Mouse (Mus musculus): ENCODE results near the gene Ftl1-ps1.

Gene Ftl1-ps1

GRCm38 (mm10) chr13:74399298-74399839 lies at the start of gene Ftl1-ps1:
Gene Ftl1-ps1 (plus strand): TSS chr13:74399694.
- DNase-seq (ENCODE audit: low spot score in 2 of 2) = no peak

GRCm38 (mm10) chr13:74350435-74350906 lies 49.0 kb upstream of the Ftl1-ps1 start:
- DNase-seq (ENCODE audit: low spot score in 2 of 2) = no peak

DNA sequence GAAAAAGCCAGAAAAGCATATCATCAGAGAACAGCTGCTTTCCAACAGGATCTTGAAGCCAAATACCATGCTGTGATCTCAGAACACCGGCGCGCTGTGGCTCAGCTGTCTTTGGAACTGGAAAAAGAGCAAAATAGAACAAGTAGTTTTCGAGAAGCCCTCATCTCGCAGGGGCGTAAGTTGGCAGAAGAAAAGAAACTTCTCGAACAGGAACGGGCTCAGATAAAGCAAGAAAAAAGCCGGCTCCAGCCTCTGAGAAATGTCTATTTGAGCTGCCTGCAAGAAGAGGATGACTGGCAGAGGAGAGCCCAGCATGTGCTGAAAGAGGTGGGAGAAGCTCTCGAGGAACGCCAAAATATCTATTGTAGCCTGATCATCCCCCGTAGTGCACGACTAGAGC lies 43.0 kb upstream of the Ftl1-ps1 start:
- no peak for DNase-seq (ENCODE audit: low spot score in 2 of 2)

DNA sequence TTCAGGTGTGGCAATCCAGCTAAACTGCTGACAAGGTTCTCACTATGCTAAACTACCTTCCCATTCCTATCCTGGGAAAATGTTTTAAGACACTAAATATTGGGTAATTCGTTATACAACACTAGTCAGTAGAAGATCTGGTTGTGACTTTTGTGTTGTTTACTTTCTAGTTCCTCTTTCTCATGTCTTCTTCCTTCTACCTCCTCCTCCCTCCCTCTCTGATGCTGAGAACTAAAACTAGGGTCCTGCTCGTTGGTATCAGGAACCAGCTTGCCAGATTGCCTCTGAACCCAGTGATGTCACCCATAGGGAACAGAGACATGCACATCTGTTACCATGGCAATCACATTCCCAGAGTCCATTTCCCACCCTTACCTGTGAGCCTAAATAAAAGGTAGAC lies 37.3 kb upstream of the Ftl1-ps1 start:
- no peak for DNase-seq (ENCODE audit: low spot score in 2 of 2)

DNA sequence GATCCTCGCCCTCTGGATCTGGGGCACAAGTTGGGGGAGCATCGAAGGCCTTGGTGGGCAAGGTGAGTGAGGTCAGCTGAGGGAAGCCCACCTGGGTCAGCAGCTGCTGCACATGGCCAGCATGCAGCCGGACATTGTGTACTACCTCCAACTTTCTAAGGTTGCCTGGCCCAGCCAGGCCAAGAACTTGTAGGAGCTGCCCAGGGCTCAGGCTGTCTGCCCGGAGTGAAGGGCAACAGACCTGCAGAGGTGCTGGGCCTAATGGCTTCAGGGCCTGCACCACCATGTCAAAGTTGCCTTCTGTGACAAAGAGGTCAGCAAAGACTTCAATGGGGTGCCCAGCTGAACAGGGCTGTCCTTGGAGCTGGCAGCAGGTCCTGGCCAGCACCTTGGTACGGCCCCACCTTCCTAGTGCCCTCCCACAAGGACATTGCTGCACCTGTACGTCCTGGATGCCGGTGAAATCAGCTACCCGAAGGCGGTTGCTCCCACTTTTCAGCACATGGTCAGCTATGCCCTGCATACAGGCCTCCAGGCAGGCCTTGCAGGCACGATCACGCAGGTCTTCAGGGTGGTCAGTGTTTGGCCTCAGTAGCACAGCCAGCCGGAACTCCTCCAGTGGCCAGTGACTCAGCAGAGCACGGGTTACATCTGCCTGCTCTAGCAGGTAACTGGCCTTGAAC lies 36.2 kb upstream of the Ftl1-ps1 start:
- DNase-seq (ENCODE audit: low spot score in 2 of 2) = no peak

- no peak for DNase-seq (ENCODE audit: low spot score in 2 of 2)
Measured at GRCm38 (mm10) chr13:74363859-74364235, 35.6 kb upstream of the Ftl1-ps1 start, which contains the start of gene Lrrc14b. Gene Lrrc14b (minus strand): TSS chr13:74364005.

GRCm38 (mm10) chr13:74381533-74382276 lies 17.8 kb upstream of the Ftl1-ps1 start:
- DNase-seq (ENCODE audit: low spot score in 2 of 2) = no peak

GRCm38 (mm10) chr13:74382289-74382688 lies 17.2 kb upstream of the Ftl1-ps1 start:
- DNase-seq (ENCODE audit: low spot score in 2 of 2) = no peak

DNA sequence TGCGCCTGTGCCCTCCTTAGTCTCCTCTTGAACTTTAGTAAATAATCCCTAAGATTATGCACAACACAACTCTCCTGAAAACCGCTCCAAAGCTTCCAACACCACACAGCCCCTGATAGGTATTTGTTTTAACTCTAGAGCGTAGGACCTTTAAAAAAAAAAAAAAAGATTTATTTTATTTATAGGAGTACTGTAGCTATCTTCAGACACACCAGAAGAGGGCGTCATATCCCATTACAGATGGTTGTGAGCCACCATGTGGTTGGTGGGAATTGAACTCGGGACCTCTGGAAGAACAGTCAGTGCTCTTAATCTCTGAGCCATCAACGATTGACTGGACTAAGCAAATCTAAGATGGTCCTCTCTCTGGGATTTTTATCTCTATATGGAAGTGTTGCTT lies 9.8 kb upstream of the Ftl1-ps1 start:
- no peak for DNase-seq (ENCODE audit: low spot score in 2 of 2)

- peak; percentile 34 to 63 for DNase-seq (ENCODE audit: low spot score in 2 of 2)
Measured at GRCm38 (mm10) chr13:74390371-74390990, 9.0 kb upstream of the Ftl1-ps1 start, which contains the start of gene Zfp72. Gene Zfp72 (minus strand): TSS chr13:74390836.

DNA sequence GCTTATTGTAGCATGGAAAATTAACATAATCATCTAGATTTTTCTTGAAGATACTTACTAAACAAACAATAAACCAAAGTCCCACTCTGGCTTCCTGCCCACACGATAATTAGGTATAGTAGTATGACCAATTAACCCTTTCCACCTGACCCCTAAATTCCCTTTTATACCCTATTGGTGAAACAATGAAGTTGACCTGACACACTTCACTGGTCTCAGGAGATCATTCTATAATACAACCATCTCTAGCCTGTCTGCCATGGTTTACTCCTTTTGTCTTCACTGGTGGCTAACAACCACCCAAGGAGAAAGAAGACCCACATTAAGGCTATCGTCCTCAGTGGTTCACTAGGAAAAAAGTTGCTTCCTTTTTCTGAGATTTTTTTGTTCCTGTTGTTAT lies 8.3 kb upstream of the Ftl1-ps1 start:
- DNase-seq (ENCODE audit: low spot score in 2 of 2) = no peak

GRCm38 (mm10) chr13:74439895-74440294 lies 40.4 kb downstream of the Ftl1-ps1 start:
- no peak for DNase-seq (ENCODE audit: low spot score in 2 of 2)

Measured in urinary bladder, postnatal 4 days (tissue).